Mouse (Mus musculus): ENCODE results near the gene AC109138.7. TPM values are rescaled to one million over a fixed set of nuclear protein-coding genes. Genes with fewer than 3 reads are reported as not detected.

Gene AC109138.7
- polyA plus RNA-seq (2014; fragmentation: Nextera tagmentation; extraction: Ambion mirVana), result not detected in 2 replicates

DNA sequence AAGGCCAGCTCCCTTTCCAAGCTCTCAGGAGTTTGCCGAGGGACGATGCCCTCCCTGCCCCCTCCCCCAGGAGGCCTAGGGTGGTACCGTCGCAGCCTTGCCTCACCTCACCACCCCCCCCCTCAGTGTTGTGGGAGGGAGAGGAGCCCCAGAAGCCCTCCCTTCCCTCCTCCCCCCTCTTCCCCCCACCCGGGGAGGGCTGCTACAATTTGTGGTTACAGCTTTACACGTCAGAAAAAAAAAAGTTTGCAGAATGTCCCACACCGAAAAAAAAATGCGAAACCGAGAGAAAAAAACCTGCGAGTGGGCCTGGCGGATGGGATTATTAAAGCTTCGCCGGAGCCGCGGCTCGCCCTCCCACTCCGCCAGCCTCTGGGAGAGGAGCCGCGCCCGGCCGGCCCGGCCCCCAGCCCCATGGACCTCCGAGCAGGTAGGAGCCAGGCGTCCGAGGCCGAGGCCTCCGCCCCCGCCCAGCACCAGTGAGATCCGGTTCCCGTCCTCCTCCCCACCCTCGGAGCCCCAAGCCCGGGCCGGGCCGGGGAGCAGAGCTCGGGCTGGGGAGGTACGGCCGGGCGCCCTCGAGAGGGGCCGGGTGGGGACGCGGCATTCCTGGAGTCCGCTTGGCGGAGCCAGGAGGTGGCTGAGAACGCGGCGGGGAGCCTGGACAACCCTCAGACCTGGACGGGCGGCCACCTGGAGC is at the start of gene AC109138.7, which contains the start of gene Clcf1:
TSS of gene AC109138.7 (plus strand) at position 287 of the 700 bp plus-strand sequence.
TSS of gene Clcf1 (plus strand) at position 168 of the 700 bp plus-strand sequence.
- Histone ChIP-seq H3K4me2 (ENCODE audit: low read length) (peak within 1 kb of the TSS; percentile 100), H3K9ac (ENCODE audit: low read length) (peak within 1 kb of the TSS; percentile 80), H3K27ac (replicated peaks in 1 of 2; ENCODE audit: control insufficient read depth in 1 of 2, insufficient read depth in 1 of 2, low read depth in 2 of 2, low read length in 2 of 2) (peak within 1 kb of the TSS in 1 of 2 experiments; percentile 44; a peak in 2 of 4 replicates), H3K4me1 (ENCODE audit: control insufficient read depth in 2 of 2, insufficient read depth in 2 of 2, low read length in 2 of 2) (peaks cover 15 to 34% of the 10 kb centered on the region in 2 experiments), H3K9me3 (ENCODE audit: control insufficient read depth, low read length) (no peaks in the 10 kb centered on the region), H3K4me3 (ENCODE audit: control insufficient read depth in 1 of 2, insufficient read depth in 1 of 2, low read depth in 1 of 2, low read length in 2 of 2) (peak within 1 kb of the TSS; percentile 67 to 72), H3K36me3 (ENCODE audit: control insufficient read depth, insufficient read depth, low read length) (no peaks in the 10 kb centered on the region), H3K27me3 (ENCODE audit: control insufficient read depth, insufficient read depth, low read length) (peaks cover 63% of the 10 kb centered on the region)
- peak; percentile 33 for ATAC-seq (ENCODE audit: insufficient number of reproducible peaks, insufficient read depth, low FRiP score, low read depth)
- WGBS, result under 1% methylated on average over 47 of the region's 49 CpGs

GRCm38 (mm10) chr19:4164721-4165120 is 49.4 kb upstream of the AC109138.7 start:
- H3K9ac ChIP-seq (ENCODE audit: low read length), result no peak overlapping the region
- no peak overlapping the region for H3K4me2 ChIP-seq (ENCODE audit: low read length)
- no peak overlapping the region for H3K27ac ChIP-seq (replicated peaks in 1 of 2; ENCODE audit: control insufficient read depth in 1 of 2, insufficient read depth in 1 of 2, low read depth in 2 of 2, low read length in 2 of 2)
- H3K4me3 ChIP-seq (ENCODE audit: control insufficient read depth in 1 of 2, insufficient read depth in 1 of 2, low read depth in 1 of 2, low read length in 2 of 2), result no peak overlapping the region
- no peaks in the 10 kb centered on the region for H3K9me3 ChIP-seq (ENCODE audit: control insufficient read depth, low read length)
- H3K36me3 ChIP-seq (ENCODE audit: control insufficient read depth, insufficient read depth, low read length), result peaks cover 21% of the 10 kb centered on the region
- no peak for ATAC-seq (ENCODE audit: insufficient number of reproducible peaks, insufficient read depth, low FRiP score, low read depth)
- H3K4me1 ChIP-seq (ENCODE audit: control insufficient read depth in 2 of 2, insufficient read depth in 2 of 2, low read length in 2 of 2), result peaks cover 15 to 22% of the 10 kb centered on the region in 2 experiments; a peak in 3 of 4 replicates
- WGBS, result 75% methylated on average over 2 of the region's 2 CpGs
- H3K27me3 ChIP-seq (ENCODE audit: control insufficient read depth, insufficient read depth, low read length), result no peaks in the 10 kb centered on the region

DNA sequence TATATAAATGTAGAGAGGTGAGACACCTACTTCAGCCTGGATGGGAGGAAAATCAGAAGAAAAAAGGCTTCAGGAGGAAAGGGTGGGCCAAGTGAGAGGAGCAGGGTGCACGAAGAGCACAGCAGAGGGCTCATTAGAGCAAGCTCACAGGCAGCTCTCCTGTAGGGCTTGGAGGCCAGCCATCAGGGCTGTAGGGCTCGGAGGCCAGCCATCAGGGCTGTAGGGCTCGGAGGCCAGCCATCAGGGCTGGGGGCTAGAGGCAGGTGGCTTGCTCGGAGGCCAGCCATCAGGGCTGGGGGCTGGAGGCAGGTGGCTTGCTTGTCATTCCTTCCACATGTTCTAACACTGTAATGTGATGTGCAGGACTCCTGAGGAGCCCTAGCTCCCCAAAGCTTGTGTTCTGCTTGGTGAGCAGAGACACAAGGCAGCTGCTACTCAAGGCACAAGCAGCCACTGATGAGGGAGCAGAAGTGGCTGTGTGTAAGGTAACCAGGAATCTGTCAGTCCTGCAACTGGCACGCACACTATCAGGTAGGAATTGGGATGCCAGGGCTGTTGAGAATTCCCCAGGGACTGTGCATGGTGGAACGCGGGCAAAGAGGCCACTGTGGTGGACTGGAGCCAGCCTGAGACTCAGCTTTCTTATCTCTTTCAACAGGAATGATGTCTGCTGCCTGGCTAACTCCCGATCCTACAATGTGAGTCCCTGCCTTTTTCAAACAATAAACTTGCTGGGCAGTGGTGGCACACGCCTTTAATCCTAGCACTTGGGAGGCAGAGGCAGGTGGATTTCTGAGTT is 47.3 kb upstream of the AC109138.7 start:
- Histone ChIP-seq H3K27me3 (ENCODE audit: control insufficient read depth, insufficient read depth, low read length) (no peaks in the 10 kb centered on the region), H3K4me1 (ENCODE audit: control insufficient read depth in 2 of 2, insufficient read depth in 2 of 2, low read length in 2 of 2) (peaks cover 29 to 43% of the 10 kb centered on the region in 2 experiments), H3K36me3 (ENCODE audit: control insufficient read depth, insufficient read depth, low read length) (peaks cover 2% of the 10 kb centered on the region), H3K4me2 (ENCODE audit: low read length) (no peak overlapping the region), H3K9ac (ENCODE audit: low read length) (peak overlapping the region; percentile 55), H3K4me3 (ENCODE audit: control insufficient read depth in 1 of 2, insufficient read depth in 1 of 2, low read depth in 1 of 2, low read length in 2 of 2) (no peak overlapping the region), H3K27ac (replicated peaks in 1 of 2; ENCODE audit: control insufficient read depth in 1 of 2, insufficient read depth in 1 of 2, low read depth in 2 of 2, low read length in 2 of 2) (peak overlapping the region; percentile 64 to 83), H3K9me3 (ENCODE audit: control insufficient read depth, low read length) (no peaks in the 10 kb centered on the region)
- no peak for ATAC-seq (ENCODE audit: insufficient number of reproducible peaks, insufficient read depth, low FRiP score, low read depth)
- WGBS, result 28% methylated on average over 9 of the region's 9 CpGs

DNA sequence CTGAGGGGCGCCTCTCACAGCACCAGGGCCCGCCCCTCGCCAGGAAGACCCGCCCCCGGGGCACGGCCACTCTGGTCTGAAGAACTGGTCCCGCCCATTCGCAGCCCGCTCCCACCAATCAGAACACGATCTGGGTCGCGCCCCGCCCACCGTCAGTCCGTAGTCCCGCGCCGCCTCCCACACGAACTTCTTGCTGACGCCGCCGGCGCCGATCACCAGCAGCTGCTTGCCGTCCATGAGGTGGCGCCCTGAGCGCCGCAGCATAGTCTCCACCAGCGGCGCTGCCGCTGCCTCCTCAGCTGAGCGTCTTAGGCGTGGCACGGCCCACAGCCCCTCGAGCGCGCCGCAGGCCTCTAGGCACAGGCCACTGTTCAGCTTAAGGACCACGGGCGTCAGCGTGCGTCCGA is 44.8 kb upstream of the AC109138.7 start:
- H3K4me2 ChIP-seq (ENCODE audit: low read length), result peak overlapping the region; percentile 91
- H3K4me3 ChIP-seq (ENCODE audit: control insufficient read depth in 1 of 2, insufficient read depth in 1 of 2, low read depth in 1 of 2, low read length in 2 of 2), result peak overlapping the region; percentile 46
- under 1% methylated on average over 43 of the region's 43 CpGs for WGBS
- peak overlapping the region; percentile 74 to 92 for H3K27ac ChIP-seq (replicated peaks in 1 of 2; ENCODE audit: control insufficient read depth in 1 of 2, insufficient read depth in 1 of 2, low read depth in 2 of 2, low read length in 2 of 2)
- H3K36me3 ChIP-seq (ENCODE audit: control insufficient read depth, insufficient read depth, low read length), result no peaks in the 10 kb centered on the region
- H3K27me3 ChIP-seq (ENCODE audit: control insufficient read depth, insufficient read depth, low read length), result no peaks in the 10 kb centered on the region
- ATAC-seq (ENCODE audit: insufficient number of reproducible peaks, insufficient read depth, low FRiP score, low read depth), result peak; percentile 89
- H3K9me3 ChIP-seq (ENCODE audit: control insufficient read depth, low read length), result no peaks in the 10 kb centered on the region
- peak overlapping the region; percentile 86 for H3K9ac ChIP-seq (ENCODE audit: low read length)
- H3K4me1 ChIP-seq (ENCODE audit: control insufficient read depth in 2 of 2, insufficient read depth in 2 of 2, low read length in 2 of 2), result peaks cover 29 to 50% of the 10 kb centered on the region in 2 experiments

- peaks cover 29 to 50% of the 10 kb centered on the region in 2 experiments for H3K4me1 ChIP-seq (ENCODE audit: control insufficient read depth in 2 of 2, insufficient read depth in 2 of 2, low read length in 2 of 2)
- no peaks in the 10 kb centered on the region for H3K9me3 ChIP-seq (ENCODE audit: control insufficient read depth, low read length)
- H3K27me3 ChIP-seq (ENCODE audit: control insufficient read depth, insufficient read depth, low read length), result no peaks in the 10 kb centered on the region
- H3K9ac ChIP-seq (ENCODE audit: low read length), result peak overlapping the region; percentile 86
- H3K27ac ChIP-seq (replicated peaks in 1 of 2; ENCODE audit: control insufficient read depth in 1 of 2, insufficient read depth in 1 of 2, low read depth in 2 of 2, low read length in 2 of 2), result peak overlapping the region; percentile 74 to 92
- H3K36me3 ChIP-seq (ENCODE audit: control insufficient read depth, insufficient read depth, low read length), result no peaks in the 10 kb centered on the region
- peak overlapping the region; percentile 46 for H3K4me3 ChIP-seq (ENCODE audit: control insufficient read depth in 1 of 2, insufficient read depth in 1 of 2, low read depth in 1 of 2, low read length in 2 of 2)
- 7% methylated on average over 27 of the region's 27 CpGs for WGBS
- peak; percentile 3; the same call in 1 of the 2 replicates for ATAC-seq (ENCODE audit: insufficient number of reproducible peaks, insufficient read depth, low FRiP score, low read depth)
- H3K4me2 ChIP-seq (ENCODE audit: low read length), result peak overlapping the region; percentile 91
These were observed 44.3 kb upstream of the AC109138.7 start for GRCm38 (mm10) chr19:4169810-4170209.

DNA sequence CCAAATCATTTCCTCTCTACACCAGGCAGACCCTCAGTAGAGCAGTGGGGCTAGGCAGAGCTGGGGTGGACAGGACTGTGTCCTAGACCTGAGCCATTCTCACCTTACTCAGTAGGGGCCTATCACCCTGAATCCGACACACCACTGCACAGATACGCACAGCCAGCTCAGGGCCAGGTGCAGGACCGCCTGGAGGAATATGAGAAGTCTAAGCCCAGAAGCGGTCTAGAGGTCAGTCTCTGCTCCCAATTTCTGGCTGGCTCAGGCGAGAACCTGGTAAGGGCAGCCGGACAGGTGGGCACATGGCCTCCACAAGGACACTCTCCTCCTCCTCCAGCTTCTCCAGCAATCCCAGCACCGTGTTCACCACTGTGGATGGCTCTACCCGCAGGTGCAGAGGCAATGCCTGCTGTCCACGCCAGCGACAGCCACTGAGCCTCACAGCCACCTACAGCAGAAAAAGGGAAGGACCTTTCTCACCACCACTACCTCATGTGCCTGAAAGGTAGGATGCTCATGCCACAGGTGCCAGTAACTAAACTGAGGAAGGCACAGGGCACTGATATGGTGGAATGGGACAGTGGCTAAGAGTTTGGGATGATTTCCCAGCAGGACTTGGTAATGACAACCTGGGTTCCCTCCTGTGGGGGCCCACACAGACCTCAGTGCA is 43.3 kb upstream of the AC109138.7 start:
- ATAC-seq (ENCODE audit: insufficient number of reproducible peaks, insufficient read depth, low FRiP score, low read depth), result no peak
- H3K36me3 ChIP-seq (ENCODE audit: control insufficient read depth, insufficient read depth, low read length), result no peaks in the 10 kb centered on the region
- peak overlapping the region; percentile 26; the same call in 1 of the 2 replicates for H3K4me2 ChIP-seq (ENCODE audit: low read length)
- H3K9me3 ChIP-seq (ENCODE audit: control insufficient read depth, low read length), result no peaks in the 10 kb centered on the region
- WGBS, result 94% methylated on average over 10 of the region's 10 CpGs
- H3K4me1 ChIP-seq (ENCODE audit: control insufficient read depth in 2 of 2, insufficient read depth in 2 of 2, low read length in 2 of 2), result peaks cover 38 to 60% of the 10 kb centered on the region in 2 experiments
- H3K27me3 ChIP-seq (ENCODE audit: control insufficient read depth, insufficient read depth, low read length), result no peaks in the 10 kb centered on the region
- peak overlapping the region; percentile 47 for H3K9ac ChIP-seq (ENCODE audit: low read length)
- peak overlapping the region; percentile 57 to 92; a peak in 3 of 4 replicates for H3K27ac ChIP-seq (replicated peaks in 1 of 2; ENCODE audit: control insufficient read depth in 1 of 2, insufficient read depth in 1 of 2, low read depth in 2 of 2, low read length in 2 of 2)
- H3K4me3 ChIP-seq (ENCODE audit: control insufficient read depth in 1 of 2, insufficient read depth in 1 of 2, low read depth in 1 of 2, low read length in 2 of 2), result no peak overlapping the region
